Mouse (Mus musculus) fibroblast of lung, adult 2 months (primary cell): ENCODE measurements at regions not wholly inside any gene's neighbourhood (a gene's known extent, or its start where the extent isn't known, plus 50 kb on each side); places are given as distances from the start of the nearest gene placed in this dataset.

ENCODE experiments used
- DNase-seq: peaks from one replicate; pipeline ENCODE4 v3.0.0-alpha.2; 2011; ENCODE audit warnings: low read depth

GRCm38 (mm10) chr5:85954526-85954925, 110.9 kb downstream of the Cenpc1 start:
- DNase-seq: no peak

- DNase-seq: peak; percentile 4
Observed at GRCm38 (mm10) chr5:85936667-85937314, 128.6 kb downstream of the Cenpc1 start.

GRCm38 (mm10) chr5:85918288-85918687, 147.1 kb downstream of the Cenpc1 start:
- no peak for DNase-seq

GRCm38 (mm10) chr5:85915000-85915399, 150.4 kb downstream of the Cenpc1 start:
- no peak for DNase-seq

GRCm38 (mm10) chr5:85896452-85896851, 168.9 kb downstream of the Cenpc1 start:
- DNase-seq: no peak

- DNase-seq: no peak
Observed at GRCm38 (mm10) chr5:85895814-85896213, 169.6 kb downstream of the Cenpc1 start.

GRCm38 (mm10) chr5:85870311-85870710, 195.1 kb downstream of the Cenpc1 start:
- no peak for DNase-seq

GRCm38 (mm10) chr5:85832556-85832955, 232.8 kb downstream of the Cenpc1 start:
- no peak for DNase-seq

- no peak for DNase-seq
Observed at GRCm38 (mm10) chr5:85795531-85796197, 269.7 kb downstream of the Cenpc1 start.

GRCm38 (mm10) chr5:85793148-85793547, 272.2 kb downstream of the Cenpc1 start:
- DNase-seq: no peak

GRCm38 (mm10) chr5:85780730-85781454, 284.5 kb downstream of the Cenpc1 start:
- DNase-seq: no peak

- no peak for DNase-seq
Observed at GRCm38 (mm10) chr5:85780017-85780416, 285.4 kb downstream of the Cenpc1 start.

GRCm38 (mm10) chr5:85779205-85779604, 286.2 kb downstream of the Cenpc1 start:
- DNase-seq: no peak

- DNase-seq: no peak
Observed at GRCm38 (mm10) chr5:85772660-85773059, 292.7 kb downstream of the Cenpc1 start.

GRCm38 (mm10) chr5:85772086-85772485, 293.3 kb downstream of the Cenpc1 start:
- DNase-seq: no peak

- DNase-seq: no peak
Observed at GRCm38 (mm10) chr5:85767157-85767556, 298.2 kb downstream of the Cenpc1 start.

- DNase-seq: no peak
Observed at GRCm38 (mm10) chr5:85756716-85757115, 308.7 kb downstream of the Cenpc1 start.

GRCm38 (mm10) chr5:85754227-85754626, 311.2 kb downstream of the Cenpc1 start:
- DNase-seq: no peak

- DNase-seq: no peak
Observed at GRCm38 (mm10) chr5:85753109-85753508, 312.3 kb downstream of the Cenpc1 start.

GRCm38 (mm10) chr5:85751649-85752048, 313.7 kb downstream of the Cenpc1 start:
- DNase-seq: no peak

GRCm38 (mm10) chr5:85750893-85751292, 314.5 kb downstream of the Cenpc1 start:
- no peak for DNase-seq

GRCm38 (mm10) chr5:85729613-85730012, 335.8 kb downstream of the Cenpc1 start:
- no peak for DNase-seq

GRCm38 (mm10) chr5:85707345-85707744, 358.0 kb downstream of the Cenpc1 start:
- DNase-seq: no peak
